ENCODE assay signal across 11 mouse cellular contexts in genomic region chr1:131942621-131943590, GRCm38 (mm10). TPM values are rescaled to one million over a fixed set of nuclear protein-coding genes. Genes with fewer than 3 reads are reported as not detected.
DNase-seq lines count a peak whose midpoint lies in the region; ATAC-seq lines count a peak whose summit lies in the region.
"Had no signal": no experiment of that assay in that cellular context is flagged by ENCODE, and none has a peak within 500 bp of the region (broad histone marks: within the 10 kb centered on the region; RNA-seq: fewer than 3 reads in every experiment).

No protein-coding gene starts in this region.

- H3K4me1 ChIP-seq in forebrain, embryonic 14.5 days (ENCODE audit: control insufficient read depth, insufficient read depth, low read length), result no peaks in the 10 kb centered on the region

- H3K4me2 ChIP-seq in forebrain, embryonic 14.5 days (ENCODE audit: low read length), result no peak overlapping the region
- H3K4me2 ChIP-seq: forebrain, embryonic 12.5 days; heart, embryonic 13.5 days had no signal

- peak; percentile 66 for DNase-seq in adrenal gland, postnatal 14 days
- no peak for DNase-seq in adrenal gland, postnatal 4 days (ENCODE audit: low spot score in 2 of 2)
- DNase-seq in ovary, adult 18-20 months (ENCODE audit: low spot score), result peak; percentile 21
- DNase-seq in ovary, postnatal 14 days (ENCODE audit: low spot score), result no peak
- peak; percentile 16 for DNase-seq in heart, postnatal 25 days (ENCODE audit: low spot score)
- DNase-seq in skeletal muscle tissue, adult 2 months (ENCODE audit: low read depth, low spot score), result peak; percentile 22
- DNase-seq in forebrain, embryonic 14.5 days (ENCODE audit: low spot score), result no peak
- DNase-seq in thymus, postnatal 25 days, result no peak
- DNase-seq: lung, postnatal 36 days had no signal

- no peaks in the 10 kb centered on the region for H3K27me3 ChIP-seq in forebrain, embryonic 14.5 days (replicated peaks; ENCODE audit: control insufficient read depth, insufficient read depth, low read length)
- H3K27me3 ChIP-seq: forebrain, embryonic 12.5 days; heart, embryonic 13.5 days had no signal

- 82% methylated on average over 16 of the region's 16 CpGs for WGBS in forebrain, embryonic 14.5 days

- H3K36me3 ChIP-seq in forebrain, embryonic 14.5 days (ENCODE audit: control insufficient read depth, insufficient read depth, low read length), result no peaks in the 10 kb centered on the region
- H3K36me3 ChIP-seq: forebrain, embryonic 12.5 days; heart, embryonic 13.5 days had no signal

- no peak overlapping the region for H3K4me3 ChIP-seq in forebrain, embryonic 14.5 days (ENCODE audit: low read depth, low read length)
- H3K4me3 ChIP-seq: forebrain, embryonic 12.5 days; heart, embryonic 13.5 days had no signal

- H3K9me3 ChIP-seq in forebrain, embryonic 14.5 days (replicated peaks; ENCODE audit: control insufficient read depth, low read length), result no peaks in the 10 kb centered on the region
- H3K9me3 ChIP-seq: forebrain, embryonic 12.5 days; heart, embryonic 13.5 days had no signal

- intact Hi-C loops in heart, postnatal 25 days (cut with DNase I), result no loop called here

- no peak overlapping the region for H3K9ac ChIP-seq in forebrain, embryonic 14.5 days (ENCODE audit: low read length)
- H3K9ac ChIP-seq: forebrain, embryonic 12.5 days; heart, embryonic 13.5 days had no signal

- no peak for ATAC-seq in forebrain, embryonic 14.5 days

- no peak overlapping the region for H3K27ac ChIP-seq in forebrain, embryonic 14.5 days (ENCODE audit: low read depth, low read length)
- H3K27ac ChIP-seq: forebrain, embryonic 12.5 days; heart, embryonic 13.5 days had no signal

RNA-seq across cellular contexts. Expression of gene Slc45a3, which starts 19.9 kb away (rescaled TPM):
- 15.5 and 18.3 TPM in 2 replicates for total RNA-seq in adrenal gland, postnatal 14 days (2021)
- 10 to 100 TPM; 11.6 to 15.1 TPM for total RNA-seq in adrenal gland, postnatal 4 days (2021)
- total RNA-seq in heart, postnatal 25 days (2021), result 1 to 10 TPM; 3.8 to 5.2 TPM
- 1.5 and 1.8 TPM in 2 replicates for polyA plus RNA-seq in forebrain, embryonic 14.5 days (2014; fragmentation: Nextera tagmentation; extraction: Ambion mirVana)

RNA-seq across cellular contexts. Expression of gene Nucks1, which starts 32.6 kb away (rescaled TPM):
- 124 and 135 TPM in 2 replicates for total RNA-seq in adrenal gland, postnatal 14 days (2021)
- 100 to 1,000 TPM; 191 to 192 TPM for total RNA-seq in adrenal gland, postnatal 4 days (2021)
- 10 to 100 TPM; 58.4 to 59.1 TPM for total RNA-seq in heart, postnatal 25 days (2021)
- polyA plus RNA-seq in forebrain, embryonic 14.5 days (2014; fragmentation: Nextera tagmentation; extraction: Ambion mirVana), result 33.0 and 37.4 TPM in 2 replicates

Comparison
In these comparisons a context has a peak if more than half of its experiments do, and no peak if none do; other contexts are left out.
1. DNase-seq: peak in adrenal gland, postnatal 14 days (single experiment), ovary, adult 18-20 months (single experiment), heart, postnatal 25 days (single experiment) and skeletal muscle tissue, adult 2 months (single experiment); none in adrenal gland, postnatal 4 days (0 of 2), ovary, postnatal 14 days (single experiment), forebrain, embryonic 14.5 days (single experiment) and thymus, postnatal 25 days (single experiment).